Mouse (Mus musculus) liver, postnatal 0 days (tissue): ENCODE data around the gene Fcamr.

Experiments used
- CTCF ChIP-seq: sonication (generic); IDR thresholded peaks from 2 replicates; pipeline ENCODE4 v1.5.1; 2016; ENCODE audit warnings: antibody characterized with exemption, low read depth
- EP300 ChIP-seq: IDR thresholded peaks from 2 replicates; pipeline ENCODE4 v1.6.1; 2016; ENCODE audit warnings: antibody characterized with exemption, low read depth, mild to moderate bottlenecking

DNA sequence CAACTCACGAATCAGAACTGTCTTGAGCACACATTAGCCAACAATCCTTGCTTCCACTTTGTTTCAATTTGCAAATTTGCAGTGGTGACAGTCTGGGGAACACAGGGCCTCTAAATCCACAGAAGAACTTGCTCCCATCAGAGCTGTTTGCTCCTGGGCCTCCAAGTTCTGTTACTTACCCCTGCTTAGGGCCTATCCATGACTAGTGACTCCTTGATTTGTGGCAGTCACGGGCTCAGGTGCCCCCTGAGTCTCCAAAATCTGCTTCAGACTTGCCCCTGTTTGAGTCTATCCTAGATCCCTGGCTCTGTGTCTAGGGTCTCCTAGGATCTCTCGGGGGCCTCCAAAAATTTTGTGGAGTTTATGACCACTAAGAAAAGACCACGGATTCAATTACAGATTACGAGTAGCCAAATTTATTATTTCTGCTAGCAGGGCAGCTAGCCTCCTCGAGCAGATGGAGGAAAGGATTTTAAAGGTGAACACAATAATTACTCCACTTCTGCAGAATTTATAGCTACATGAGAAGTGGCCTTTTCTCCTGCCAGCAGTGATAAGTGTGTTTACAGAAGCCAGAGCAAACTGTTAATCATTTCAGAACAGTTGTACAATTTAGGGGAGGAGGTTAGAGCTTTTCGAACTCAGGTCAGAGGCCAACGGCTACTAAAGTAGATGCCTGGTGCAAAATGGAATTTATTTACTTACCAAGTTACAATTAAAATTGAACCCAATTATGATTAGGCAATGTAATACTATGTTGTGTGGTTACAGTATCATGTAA lies 40.1 kb downstream of the Fcamr start:
- TF ChIP-seq CTCF = no peak
- no peak; the same call in 1 of the 2 replicates for TF ChIP-seq EP300
